Mouse (Mus musculus): ENCODE measurements around the gene Smyd2.

DNA sequence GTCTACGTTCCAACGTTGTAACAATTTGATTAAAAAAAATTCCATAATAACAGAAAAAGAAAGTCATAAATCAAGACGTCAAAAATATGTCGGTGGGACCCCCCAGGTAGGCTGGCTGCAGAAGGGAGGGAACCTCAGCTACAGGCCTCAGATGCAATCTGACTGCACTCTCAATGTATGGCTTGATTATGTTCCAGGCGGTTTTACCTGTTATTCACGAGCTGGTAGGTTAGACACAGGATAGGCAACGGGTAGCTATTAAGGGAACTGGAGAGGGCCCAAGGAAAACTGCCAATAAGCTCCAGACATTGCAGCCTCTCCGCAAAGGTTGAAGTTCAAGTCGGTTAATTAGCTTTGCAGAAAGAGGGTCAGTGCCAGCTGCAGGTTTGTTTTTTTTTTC lies 558 bp upstream of the Smyd2 start:
- TF ChIP-seq POLR2A (IDR thresholded peaks at IDR 0.05; ENCODE audit: control insufficient read depth, extremely low read depth, insufficient read depth, low read length, poor library complexity) = no peak
- no peak for TF ChIP-seq CTCF (IDR thresholded peaks at IDR 0.05; ENCODE audit: borderline replicate concordance, control insufficient read depth, extremely low read depth, insufficient read depth, low read length, poor library complexity)

All from thymus, adult 2 months (tissue).